Comparison of ENCODE assay signal across 11 mouse cellular contexts in the genomic region with DNA sequence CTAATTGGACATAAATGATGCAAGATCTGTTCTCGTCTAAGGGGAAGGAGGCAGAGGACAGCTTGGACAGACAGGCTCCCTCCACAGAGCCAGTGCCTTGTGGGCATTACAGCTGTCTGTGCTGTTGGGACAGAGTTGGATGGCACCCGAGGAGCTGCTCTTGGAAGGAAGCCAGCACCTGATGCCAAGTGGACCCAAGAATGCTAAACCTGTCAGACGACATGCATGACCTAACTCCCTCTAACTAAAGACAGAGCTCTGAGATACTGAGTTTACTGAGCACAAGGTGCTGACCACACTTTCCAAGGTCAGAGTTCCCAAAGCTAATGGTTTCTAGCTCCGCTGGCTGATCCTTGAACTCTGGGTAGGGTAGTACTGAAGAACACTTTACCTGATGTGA.
DNase-seq lines count a peak whose midpoint lies in the region; ATAC-seq and TF ChIP-seq lines count a peak whose summit lies in the region.
"Had no signal": no experiment of that assay in that cellular context is flagged by ENCODE, and none has a peak within 500 bp of the region (broad histone marks: within the 10 kb centered on the region; RNA-seq: fewer than 3 reads in every experiment).

No protein-coding gene starts in this region.

- TF ChIP-seq CTCF in heart, postnatal 0 days (IDR thresholded peaks at IDR 0.05; ENCODE audit: low read depth), result no peak

- no peaks in the 10 kb centered on the region for H3K4me1 ChIP-seq in heart, postnatal 0 days (ENCODE audit: control insufficient read depth, insufficient read depth)
- H3K4me1 ChIP-seq: midbrain, embryonic 12.5 days had no signal

- H3K27ac ChIP-seq in heart, postnatal 0 days (ENCODE audit: low read depth), result peak overlapping the region; percentile 60
- H3K27ac ChIP-seq: midbrain, embryonic 12.5 days had no signal

- WGBS in heart, postnatal 0 days, result 44% methylated on average over 4 of the region's 4 CpGs

- H3K9ac ChIP-seq in heart, postnatal 0 days (replicated peaks; ENCODE audit: low read depth, low read length), result no peak overlapping the region
- H3K9ac ChIP-seq: forebrain, postnatal 0 days; midbrain, embryonic 12.5 days had no signal

- no peak overlapping the region for H3K4me3 ChIP-seq in heart, postnatal 0 days (ENCODE audit: low read depth, low read length)
- H3K4me3 ChIP-seq: midbrain, embryonic 12.5 days had no signal

- peak; percentile 82 for ATAC-seq in heart, postnatal 0 days (ENCODE audit: insufficient read depth, low read depth)
- ATAC-seq: forebrain, postnatal 0 days; inflammation-experienced regulatory T-cells, adult 6 months had no signal

- H3K27me3 ChIP-seq in heart, postnatal 0 days (ENCODE audit: control insufficient read depth, insufficient read depth, low read length), result no peaks in the 10 kb centered on the region
- H3K27me3 ChIP-seq: midbrain, embryonic 12.5 days had no signal

- H3K4me2 ChIP-seq in heart, postnatal 0 days (ENCODE audit: low read depth, low read length), result no peak overlapping the region
- H3K4me2 ChIP-seq: midbrain, embryonic 12.5 days had no signal

- intact Hi-C loops in heart, postnatal 10 days (cut with DNase I), result no loop called here

- H3K9me3 ChIP-seq in heart, postnatal 0 days (replicated peaks; ENCODE audit: control insufficient read depth, low read length), result no peaks in the 10 kb centered on the region
- H3K9me3 ChIP-seq: midbrain, embryonic 12.5 days had no signal

- peaks cover 92% of the 10 kb centered on the region for H3K36me3 ChIP-seq in heart, postnatal 0 days (replicated peaks; ENCODE audit: control insufficient read depth, insufficient read depth, low read length)

- DNase-seq in heart, postnatal 0 days (ENCODE audit: low spot score), result peak; percentile 42
- no peak for DNase-seq in heart, adult 8-10 months (ENCODE audit: low spot score)
- DNase-seq in Muller cell, postnatal 12 days (ENCODE audit: inconsistent ontology term), result peak; percentile 62
- DNase-seq in adrenal gland, postnatal 10 days, result peak; percentile 64
- DNase-seq in heart, postnatal 10 days, result peak; percentile 71
- DNase-seq in layer of hippocampus, adult 8-10 months (ENCODE audit: low spot score in 2 of 2), result no peak
- DNase-seq in frontal cortex, adult 2 months (ENCODE audit: extremely low spot score in 1 of 2, low spot score in 1 of 2), result no peak
- DNase-seq: forebrain, postnatal 0 days; thymus, postnatal 4 days had no signal

- 0 out of 2 replicates have a peak, but pooled peaks have one; percentile 14 for TF ChIP-seq EP300 in heart, postnatal 0 days (IDR thresholded peaks at IDR 0.05; ENCODE audit: low read depth)

Comparison
In these comparisons a context has a peak if more than half of its experiments do, and no peak if none do; other contexts are left out.
1. DNase-seq: peak in heart, postnatal 0 days (single experiment), Muller cell, postnatal 12 days (single experiment), adrenal gland, postnatal 10 days (single experiment) and heart, postnatal 10 days (2 of 2); none in heart, adult 8-10 months (single experiment), layer of hippocampus, adult 8-10 months (0 of 2) and frontal cortex, adult 2 months (0 of 2).